Mouse (Mus musculus): ENCODE measurements at regions not wholly inside any gene's neighbourhood (a gene's known extent, or its start where the extent isn't known, plus 50 kb on each side); places are given as distances from the start of the nearest gene placed in this dataset.

DNA sequence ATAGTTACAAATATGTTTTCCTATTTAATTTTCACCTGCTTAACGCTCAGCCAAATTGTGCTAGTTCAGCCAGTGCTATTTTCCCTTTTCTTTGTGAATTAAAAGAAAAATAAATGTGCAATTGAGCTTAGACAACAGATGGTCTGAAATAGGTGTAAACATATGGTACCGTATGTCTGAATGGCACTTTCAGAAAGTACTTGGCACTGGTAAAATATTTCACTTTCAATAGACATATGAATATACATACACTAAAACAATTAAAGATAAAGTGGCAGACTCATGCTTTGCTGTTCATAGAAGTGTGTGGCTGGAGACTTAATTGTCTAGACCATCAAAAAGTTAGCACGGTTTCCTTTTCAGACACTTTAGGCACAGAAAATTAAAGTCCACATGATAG is 794.8 kb upstream of the Slitrk1 start:
- Histone ChIP-seq H3K36me3 (no peaks in the 10 kb centered on the region), H3K9me3 (replicated peaks) (no peaks in the 10 kb centered on the region), H3K4me1 (no peaks in the 10 kb centered on the region), H3K9ac (no peak overlapping the region), H3K27me3 (no peaks in the 10 kb centered on the region), H3K4me3 (replicated peaks) (no peak overlapping the region), H3K27ac (no peak overlapping the region), H3K4me2 (no peak overlapping the region)
- WGBS, result 81% methylated on average over 3 of the region's 3 CpGs
- ATAC-seq (replicated peaks; ENCODE audit: low FRiP score), result no peak

DNA sequence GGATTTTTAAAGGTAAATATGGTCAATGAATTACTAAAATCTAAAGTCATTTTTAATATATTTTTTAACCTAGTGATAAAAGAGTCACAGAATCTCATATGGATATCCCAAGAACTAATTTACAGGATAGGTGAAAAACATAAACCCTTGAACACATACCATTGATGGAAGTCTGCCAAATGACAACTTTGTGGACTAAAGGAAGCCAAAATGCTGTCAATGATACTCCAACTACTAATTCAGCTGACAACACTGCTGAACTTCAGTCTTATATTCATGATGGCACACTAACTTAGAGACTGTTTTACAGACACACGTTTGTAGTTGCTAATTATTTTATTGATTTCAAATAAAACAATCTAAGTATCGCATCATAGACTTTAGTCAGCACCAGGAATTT is 786.3 kb upstream of the Slitrk1 start:
- ATAC-seq (replicated peaks; ENCODE audit: low FRiP score), result no peak

DNA sequence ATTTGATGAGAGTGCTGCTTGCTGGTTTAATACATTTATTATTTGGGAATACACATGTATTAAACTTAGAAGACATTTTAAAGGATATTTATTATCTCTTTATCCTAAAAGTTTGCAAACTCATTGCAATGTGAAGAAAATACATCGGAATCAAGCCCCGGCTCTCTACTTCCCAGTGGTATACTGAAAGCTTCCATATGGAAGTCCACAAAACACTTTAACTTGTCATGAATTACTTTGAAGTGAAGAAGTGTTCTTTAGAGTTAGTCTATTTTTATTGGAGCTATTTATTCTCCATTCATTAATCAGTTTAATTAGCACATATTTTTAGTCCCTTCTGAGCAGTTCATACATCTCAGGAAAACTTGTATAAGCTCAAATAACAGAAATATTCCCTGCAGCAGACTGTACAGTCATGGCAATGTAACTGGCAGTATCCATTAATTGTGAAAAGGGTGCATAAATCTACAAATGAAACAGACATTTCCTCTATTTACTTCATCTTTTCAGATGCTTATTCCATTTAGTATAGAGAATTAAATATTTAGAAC is 754.7 kb upstream of the Slitrk1 start:
- no peak overlapping the region for H3K9ac ChIP-seq
- no peaks in the 10 kb centered on the region for H3K9me3 ChIP-seq (replicated peaks)
- no peaks in the 10 kb centered on the region for H3K27me3 ChIP-seq
- H3K4me1 ChIP-seq, result no peaks in the 10 kb centered on the region
- WGBS, result 59% methylated on average over 2 of the region's 2 CpGs
- ATAC-seq (replicated peaks; ENCODE audit: low FRiP score), result peak; percentile 73; the same call in 1 of the 2 replicates
- no peaks in the 10 kb centered on the region for H3K36me3 ChIP-seq
- no peak overlapping the region for H3K4me2 ChIP-seq
- no peak overlapping the region for H3K4me3 ChIP-seq (replicated peaks)
- 0 out of 2 replicates have a peak overlapping the region, but pooled peaks have one; percentile 24 for H3K27ac ChIP-seq

More for the DNA sequence above, 786.3 kb upstream of the Slitrk1 start:
- no peak overlapping the region for H3K4me2 ChIP-seq
- H3K27me3 ChIP-seq, result no peaks in the 10 kb centered on the region
- no peak overlapping the region for H3K9ac ChIP-seq
- H3K36me3 ChIP-seq, result no peaks in the 10 kb centered on the region
- WGBS, result 70% methylated on average over 2 of the region's 2 CpGs
- no peaks in the 10 kb centered on the region for H3K9me3 ChIP-seq (replicated peaks)
- no peaks in the 10 kb centered on the region for H3K4me1 ChIP-seq
- no peak overlapping the region for H3K27ac ChIP-seq
- H3K4me3 ChIP-seq (replicated peaks), result no peak overlapping the region

DNA sequence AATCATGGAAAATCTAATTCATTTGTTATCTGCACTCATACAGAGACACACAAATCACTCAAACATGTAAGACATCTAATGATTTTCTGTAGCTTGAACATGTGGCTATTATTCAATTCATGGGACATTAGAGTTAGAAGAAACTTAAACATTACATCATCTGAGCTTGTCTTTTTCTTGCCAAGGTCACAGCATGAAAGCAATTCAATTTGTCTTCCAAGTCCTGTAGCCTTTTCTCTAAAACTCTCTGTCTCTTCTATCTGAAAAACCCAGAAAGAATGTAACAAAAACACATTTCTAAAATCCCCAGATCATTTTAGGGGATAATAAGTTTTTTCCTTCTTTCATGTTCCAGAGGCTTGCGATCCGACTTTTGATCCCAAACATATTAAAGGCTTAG is 754.1 kb upstream of the Slitrk1 start:
- Histone ChIP-seq H3K4me2 (no peak overlapping the region), H3K27ac (0 out of 2 replicates have a peak overlapping the region, but pooled peaks have one; percentile 24), H3K9ac (no peak overlapping the region), H3K4me1 (no peaks in the 10 kb centered on the region), H3K9me3 (replicated peaks) (no peaks in the 10 kb centered on the region), H3K4me3 (replicated peaks) (no peak overlapping the region), H3K36me3 (no peaks in the 10 kb centered on the region), H3K27me3 (no peaks in the 10 kb centered on the region)
- 78% methylated on average over 2 of the region's 2 CpGs for WGBS
- no peak for ATAC-seq (replicated peaks; ENCODE audit: low FRiP score)

DNA sequence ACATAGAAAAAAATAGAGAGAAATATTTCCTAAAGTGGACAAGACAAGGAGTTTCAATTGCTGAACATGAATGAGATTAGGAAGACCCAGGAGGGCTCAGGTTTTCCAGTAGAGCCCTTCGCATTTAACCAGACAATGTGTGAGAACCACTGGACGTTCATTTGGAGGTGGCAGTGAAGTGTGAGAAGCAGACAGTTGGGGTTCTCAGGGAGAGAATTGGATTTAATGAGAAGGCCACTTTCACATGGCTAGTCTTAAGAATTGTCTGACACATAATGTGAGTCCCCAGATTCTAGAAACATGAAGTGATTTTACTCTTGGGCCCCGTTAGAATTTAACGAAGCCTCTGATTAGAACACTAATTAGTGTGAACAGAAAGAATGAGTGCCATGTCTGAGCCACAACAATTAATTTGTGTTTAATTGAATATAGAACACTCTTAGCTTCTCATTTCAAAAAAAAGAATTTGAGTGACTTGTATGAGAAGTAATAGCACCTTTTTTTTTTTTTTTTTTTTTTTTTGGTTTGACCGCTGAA is 749.6 kb upstream of the Slitrk1 start:
- WGBS, result 91% methylated on average over 5 of the region's 5 CpGs
- ATAC-seq (replicated peaks; ENCODE audit: low FRiP score), result no peak
- H3K27me3 ChIP-seq, result no peaks in the 10 kb centered on the region
- no peak overlapping the region for H3K27ac ChIP-seq
- no peak overlapping the region for H3K9ac ChIP-seq
- H3K4me1 ChIP-seq, result no peaks in the 10 kb centered on the region
- no peaks in the 10 kb centered on the region for H3K9me3 ChIP-seq (replicated peaks)
- no peak overlapping the region for H3K4me3 ChIP-seq (replicated peaks)
- no peak overlapping the region for H3K4me2 ChIP-seq
- no peaks in the 10 kb centered on the region for H3K36me3 ChIP-seq

DNA sequence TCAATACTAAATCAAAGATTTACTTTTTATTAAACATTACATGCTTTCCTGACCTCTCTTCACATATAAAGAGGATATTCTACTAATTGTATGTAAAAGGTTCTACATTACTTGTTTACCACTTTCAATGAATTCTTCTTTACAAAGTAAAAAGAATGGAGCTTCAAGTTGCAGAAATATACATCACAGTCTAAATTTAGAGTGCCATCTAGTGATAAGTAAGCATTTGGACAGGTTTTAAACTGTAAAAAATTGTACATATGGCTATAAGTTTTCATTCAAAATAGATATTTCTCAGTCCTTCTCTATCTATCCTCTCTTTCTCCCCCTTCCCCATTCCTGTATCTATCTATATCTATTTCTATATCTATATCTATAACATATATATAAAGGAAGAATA is 746.4 kb upstream of the Slitrk1 start:
- no peaks in the 10 kb centered on the region for H3K9me3 ChIP-seq (replicated peaks)
- H3K27me3 ChIP-seq, result no peaks in the 10 kb centered on the region
- H3K9ac ChIP-seq, result no peak overlapping the region
- H3K27ac ChIP-seq, result no peak overlapping the region
- H3K4me3 ChIP-seq (replicated peaks), result no peak overlapping the region
- no peak overlapping the region for H3K4me2 ChIP-seq
- no peaks in the 10 kb centered on the region for H3K36me3 ChIP-seq
- no peak for ATAC-seq (replicated peaks; ENCODE audit: low FRiP score)
- no peaks in the 10 kb centered on the region for H3K4me1 ChIP-seq

DNA sequence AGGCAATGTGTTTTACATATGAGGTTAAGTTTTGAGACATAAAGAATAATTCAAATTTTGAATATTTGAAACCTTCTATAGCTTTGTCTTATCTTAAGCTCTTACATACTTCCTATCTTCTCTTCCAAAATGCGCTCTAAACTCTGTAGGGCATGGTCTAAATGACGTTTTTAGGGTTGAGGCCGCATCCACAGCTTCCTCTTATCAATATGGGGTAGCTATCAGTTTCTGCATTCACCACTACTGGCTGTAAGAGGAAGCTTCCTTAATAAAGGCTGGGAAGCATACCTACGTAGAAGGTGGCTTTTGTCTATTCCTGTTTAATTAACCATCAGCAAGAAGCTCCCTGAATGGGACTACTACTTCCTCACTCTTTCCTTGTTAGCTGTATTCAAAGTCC is 734.6 kb upstream of the Slitrk1 start:
- WGBS, result 85% methylated on average over 4 of the region's 4 CpGs
- Histone ChIP-seq H3K27me3 (no peaks in the 10 kb centered on the region), H3K4me3 (replicated peaks) (no peak overlapping the region), H3K9me3 (replicated peaks) (no peaks in the 10 kb centered on the region), H3K9ac (no peak overlapping the region), H3K36me3 (no peaks in the 10 kb centered on the region), H3K4me2 (no peak overlapping the region), H3K27ac (no peak overlapping the region), H3K4me1 (no peaks in the 10 kb centered on the region)
- ATAC-seq (replicated peaks; ENCODE audit: low FRiP score), result no peak

Data from kidney, embryonic 15.5 days (tissue).